Mouse (Mus musculus): ENCODE data around the gene Polm.

The Polm gene

DNA sequence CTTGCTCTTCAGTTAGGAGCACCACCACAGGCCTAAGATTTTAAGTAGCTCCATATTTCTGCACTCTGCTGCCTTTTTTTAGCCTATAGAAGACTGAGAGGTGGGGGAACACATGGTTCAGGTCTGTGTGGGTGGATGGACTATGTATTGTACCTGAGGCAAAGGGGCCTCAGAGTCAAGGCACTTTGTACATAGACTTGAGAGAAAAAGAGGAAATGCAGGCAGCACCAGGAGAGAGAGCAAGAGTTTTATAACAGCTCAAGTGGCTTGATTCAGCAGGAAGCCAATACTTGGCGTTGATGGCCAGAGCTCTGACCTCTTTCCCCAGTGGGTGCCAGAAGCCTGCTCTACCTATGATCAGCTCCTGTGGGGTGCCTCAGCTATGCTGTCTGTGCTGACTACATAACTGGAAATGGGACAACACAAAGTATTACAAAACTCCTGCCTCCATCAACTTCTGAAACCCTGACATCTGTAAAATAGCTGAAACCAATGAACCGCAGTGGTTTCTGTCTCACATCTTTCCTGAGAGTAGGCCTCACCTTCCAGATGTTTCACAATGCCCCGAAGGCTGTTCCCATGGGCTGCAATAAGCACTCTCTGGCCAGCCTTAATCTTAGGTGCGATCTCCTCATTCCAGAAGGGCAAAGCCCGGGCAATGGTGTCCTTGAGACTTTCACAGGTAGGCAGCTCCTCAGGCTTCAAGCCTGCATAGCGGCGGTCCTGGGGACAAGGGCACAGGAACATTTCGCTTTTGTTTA, 35.2 kb downstream of the Polm start:
- DNase-seq: no peak

DNA sequence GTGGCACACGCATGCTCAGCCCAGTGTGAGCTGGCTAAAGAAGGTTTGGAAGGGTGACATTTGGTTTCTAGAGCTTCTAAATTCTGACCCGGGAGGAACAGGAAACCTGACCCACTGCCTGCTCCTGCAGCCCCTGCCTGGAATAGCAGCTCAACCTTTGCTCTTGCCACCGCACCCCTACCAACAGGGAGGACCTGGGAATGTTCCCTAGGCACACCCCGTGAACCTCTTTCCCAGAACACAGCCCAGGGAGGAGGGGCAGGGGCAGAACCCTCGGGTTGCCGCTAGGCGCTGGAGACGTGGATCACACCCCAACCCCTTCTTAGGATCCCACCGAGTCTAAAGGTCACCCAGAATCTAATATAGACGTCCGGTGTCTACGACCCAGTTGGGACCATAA, 35.8 kb downstream of the Polm start:
- no peak for DNase-seq

DNA sequence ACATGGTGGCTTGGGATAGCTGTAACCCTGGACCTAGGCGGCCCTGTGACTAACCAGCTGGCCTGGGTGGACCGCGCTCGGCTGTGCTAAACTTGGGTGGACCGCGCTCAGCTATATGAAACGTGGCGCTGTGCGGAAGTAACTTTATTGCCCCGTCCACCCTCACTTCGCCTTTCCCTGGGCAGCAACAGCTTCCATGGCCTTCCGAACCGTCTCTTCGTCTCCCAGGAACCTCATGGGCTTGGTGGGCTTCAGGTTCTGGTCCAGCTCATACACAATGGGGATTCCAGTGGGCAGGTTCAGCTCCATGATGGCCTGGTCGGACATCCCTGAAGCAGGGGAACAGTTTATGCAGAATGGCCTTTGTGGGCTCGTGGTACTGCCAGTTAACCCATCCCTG, 36.3 kb downstream of the Polm start:
- no peak for DNase-seq

DNA sequence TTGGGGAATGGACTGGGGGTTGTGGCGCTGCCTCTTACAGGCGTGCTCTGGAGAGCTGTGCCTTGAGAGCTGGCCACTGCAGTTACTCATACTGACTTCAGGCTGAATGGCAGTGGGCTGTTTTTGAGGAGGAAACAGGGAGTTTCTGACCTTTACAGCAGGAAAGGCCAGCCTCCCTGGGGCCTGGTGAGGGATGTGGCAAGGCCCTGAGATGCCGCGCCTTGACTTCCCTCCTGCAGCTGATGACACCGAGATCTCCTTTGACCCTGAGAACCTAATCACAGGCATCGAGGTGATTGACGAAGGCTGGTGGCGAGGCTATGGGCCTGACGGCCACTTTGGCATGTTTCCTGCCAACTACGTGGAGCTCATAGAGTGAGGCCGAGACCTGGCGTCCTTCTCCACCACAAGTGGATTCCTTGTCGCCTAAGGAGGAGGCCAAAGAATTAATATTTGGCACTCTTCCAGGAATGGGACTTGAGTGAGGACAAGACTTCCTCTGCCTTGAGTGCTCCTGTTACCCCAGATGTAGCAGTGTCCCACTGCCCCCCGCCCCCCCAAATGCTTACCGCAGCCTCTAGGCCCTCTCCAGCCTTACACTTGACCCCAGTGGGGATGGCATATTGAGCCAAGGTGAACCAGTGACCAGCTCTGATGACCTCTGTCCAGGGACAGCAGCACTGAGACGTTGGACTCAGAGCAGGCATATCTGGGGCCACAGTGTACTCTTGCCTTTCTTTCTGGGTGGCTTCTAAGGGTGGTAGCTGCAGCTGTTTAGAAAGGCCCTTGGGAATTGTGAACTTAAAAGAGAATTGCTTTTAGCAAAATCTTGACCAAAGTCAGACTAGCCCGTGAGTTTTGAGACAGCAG, 38.0 kb downstream of the Polm start:
- no peak for DNase-seq

DNA sequence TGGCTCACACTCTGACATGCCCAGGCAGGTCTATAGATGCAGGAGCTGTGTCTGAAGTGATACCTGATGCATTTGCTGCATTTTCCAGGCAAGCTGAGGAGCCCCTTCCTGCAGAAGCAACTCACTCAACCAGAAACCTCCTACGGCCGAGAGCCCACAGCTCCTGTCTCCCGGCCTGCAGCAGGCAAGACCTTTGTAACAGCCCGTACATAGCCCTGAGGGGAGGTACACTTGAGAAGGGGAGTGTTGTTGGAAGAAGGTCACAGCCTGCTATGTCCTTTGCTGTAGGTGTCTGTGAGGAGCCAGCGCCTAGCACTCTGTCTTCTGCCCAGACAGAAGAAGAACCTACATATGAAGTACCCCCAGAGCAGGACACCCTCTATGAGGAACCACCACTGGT, 39.9 kb downstream of the Polm start:
- DNase-seq: no peak

DNA sequence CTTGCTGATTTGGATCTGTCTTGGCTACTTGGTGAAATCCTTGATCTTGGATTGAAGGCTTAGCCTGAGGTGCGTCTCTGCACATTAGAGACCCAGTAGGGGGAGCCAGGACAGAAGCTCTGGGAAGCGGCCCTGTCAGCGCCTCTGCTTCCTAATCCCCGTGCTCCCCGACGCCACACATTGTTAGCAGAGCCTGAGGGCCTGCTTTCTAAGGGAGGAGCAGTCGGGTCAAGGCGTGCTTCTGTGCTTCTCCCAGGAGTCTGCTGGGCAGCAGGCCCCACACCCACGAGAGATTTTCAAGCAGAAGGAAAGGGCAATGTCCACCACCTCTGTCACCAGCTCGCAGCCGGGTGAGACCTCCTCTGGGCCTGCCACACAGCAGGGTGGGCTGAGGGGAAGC, 40.4 kb downstream of the Polm start:
- DNase-seq: no peak

DNA sequence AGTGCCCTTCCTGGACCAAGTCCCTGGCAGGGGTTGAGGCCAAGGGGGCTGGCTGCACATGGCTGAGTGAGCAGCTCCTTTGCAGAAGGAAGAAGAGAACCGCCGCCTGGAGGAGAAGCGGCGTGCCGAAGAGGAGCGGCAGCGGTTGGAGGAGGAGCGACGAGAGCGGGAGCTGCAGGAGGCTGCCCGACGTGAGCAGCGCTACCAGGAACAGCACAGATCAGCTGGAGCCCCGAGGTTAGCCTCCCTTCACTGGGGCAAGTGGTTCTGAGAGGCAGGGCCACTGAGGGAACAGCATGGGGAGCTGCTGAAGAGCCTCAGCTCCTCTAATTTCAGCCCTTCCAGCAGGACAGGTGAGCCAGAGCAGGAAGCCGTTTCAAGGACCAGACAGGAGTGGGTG, 40.9 kb downstream of the Polm start:
- no peak for DNase-seq

DNA sequence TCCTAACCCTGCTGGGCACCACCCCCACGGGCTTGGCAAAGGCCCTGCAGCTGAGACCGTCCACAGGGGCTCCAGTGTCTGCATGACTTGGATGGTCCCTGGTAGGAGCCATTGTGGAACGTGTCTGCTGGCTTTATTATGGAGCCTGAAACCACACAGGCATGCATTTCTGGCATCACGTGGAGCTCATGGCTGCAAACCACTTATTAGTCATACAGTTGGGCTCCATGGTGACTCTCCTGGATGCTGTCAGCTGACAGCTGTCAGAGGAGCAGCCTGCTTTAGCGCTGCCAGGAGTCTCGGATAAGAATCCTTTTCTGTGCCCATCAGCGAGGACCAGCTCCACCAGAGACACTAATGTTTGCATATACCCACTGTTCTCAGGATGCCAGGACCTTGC, 42.1 kb downstream of the Polm start:
- DNase-seq: no peak

DNA sequence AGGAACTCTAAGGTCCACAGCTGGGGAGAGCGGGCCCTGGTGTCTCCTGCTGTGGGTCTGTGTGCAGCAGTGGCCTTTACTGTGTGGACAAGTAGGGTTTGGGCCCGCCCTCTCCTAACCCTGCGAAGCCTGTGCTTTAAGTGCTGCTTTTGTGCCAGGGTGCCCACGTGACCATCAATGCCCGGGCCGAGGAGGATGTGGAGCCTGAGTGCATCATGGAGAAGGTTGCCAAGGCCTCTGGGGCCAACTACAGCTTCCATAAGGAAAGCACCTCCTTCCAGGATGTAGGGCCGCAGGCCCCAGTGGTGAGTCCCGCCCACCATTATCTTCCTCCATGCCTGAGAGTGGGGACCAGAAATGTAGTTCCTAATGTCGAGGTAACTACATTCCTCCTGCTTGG, 42.5 kb downstream of the Polm start:
- DNase-seq: no peak

DNA sequence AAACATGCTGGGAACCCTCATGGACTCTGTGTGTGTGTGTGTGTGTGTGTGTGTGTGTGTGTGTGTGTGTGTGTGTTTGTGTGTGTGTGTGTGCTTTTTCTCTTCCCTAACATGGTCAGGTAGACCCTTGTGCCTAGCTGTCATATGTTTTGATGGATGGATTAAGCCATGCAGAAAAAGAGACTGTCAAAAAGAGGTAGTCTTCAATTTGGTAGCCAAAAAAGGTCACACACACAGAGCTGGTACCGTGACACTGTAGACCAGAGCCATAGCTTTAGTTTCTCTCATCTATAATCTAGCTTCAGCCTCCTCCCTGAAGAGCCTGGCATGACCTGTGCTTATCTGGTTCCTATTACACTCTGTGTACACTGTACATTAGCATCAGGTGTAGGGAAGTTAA, 47.4 kb downstream of the Polm start:
- no peak for DNase-seq

DNA sequence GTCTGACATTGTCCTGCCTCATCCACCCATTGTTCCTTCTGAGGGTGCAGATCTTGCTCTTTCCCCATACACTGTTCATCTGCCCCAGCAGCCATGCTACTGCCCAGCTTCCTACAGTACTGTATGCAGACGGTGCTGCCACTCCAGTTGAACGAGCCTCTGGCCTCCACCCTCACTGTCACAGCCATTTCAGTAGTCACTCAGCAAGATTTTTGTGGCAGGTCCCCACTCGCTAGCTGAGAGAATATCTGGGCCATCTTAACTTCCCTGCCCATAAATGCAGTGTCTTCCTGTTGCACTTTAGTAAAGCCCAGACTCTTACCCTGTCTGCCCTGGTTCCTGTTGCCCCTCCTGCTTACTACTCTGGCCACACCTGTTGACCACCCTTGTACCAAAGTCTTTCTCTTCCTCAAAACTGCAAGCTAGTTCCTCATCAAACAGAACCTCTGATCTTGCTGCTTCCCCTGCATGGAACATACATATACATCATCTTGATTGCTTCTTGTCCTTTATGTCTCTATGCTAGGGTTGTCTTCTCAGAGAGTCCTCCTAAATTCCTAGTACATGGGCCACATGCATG, 48.0 kb downstream of the Polm start:
- no peak for DNase-seq

DNA sequence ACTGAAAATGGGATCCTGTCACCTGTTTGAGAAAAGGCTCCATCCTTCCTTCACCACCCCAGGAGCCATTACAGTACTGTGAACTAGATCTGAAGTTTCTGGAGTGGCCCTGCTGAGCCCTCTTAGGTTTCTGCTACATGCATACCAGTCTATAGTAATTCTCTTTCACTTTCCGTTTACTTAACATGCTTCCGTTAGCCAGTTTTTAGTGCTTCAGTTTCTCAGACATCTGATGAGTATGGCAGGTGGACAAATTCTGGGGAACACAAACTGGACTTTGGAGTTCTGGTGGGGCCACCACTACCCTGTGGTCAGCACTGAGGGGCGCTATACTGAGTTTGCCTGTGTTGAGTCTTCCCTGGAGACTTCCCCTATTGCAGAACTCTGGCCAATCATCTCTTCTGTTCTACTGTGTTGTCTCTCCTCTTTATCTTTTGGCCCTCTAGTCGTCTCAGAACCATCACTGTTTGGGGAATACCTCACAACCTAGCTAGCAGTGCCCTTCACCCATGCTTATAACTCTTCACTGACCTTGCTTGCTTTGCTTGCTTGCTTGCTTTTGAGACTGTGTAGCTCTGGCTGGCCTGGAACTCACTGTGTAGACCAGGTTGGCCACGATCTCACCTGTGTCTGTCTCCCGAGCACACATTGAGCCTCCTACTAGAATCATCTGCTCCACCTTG, 48.6 kb downstream of the Polm start:
- DNase-seq: no peak

DNA sequence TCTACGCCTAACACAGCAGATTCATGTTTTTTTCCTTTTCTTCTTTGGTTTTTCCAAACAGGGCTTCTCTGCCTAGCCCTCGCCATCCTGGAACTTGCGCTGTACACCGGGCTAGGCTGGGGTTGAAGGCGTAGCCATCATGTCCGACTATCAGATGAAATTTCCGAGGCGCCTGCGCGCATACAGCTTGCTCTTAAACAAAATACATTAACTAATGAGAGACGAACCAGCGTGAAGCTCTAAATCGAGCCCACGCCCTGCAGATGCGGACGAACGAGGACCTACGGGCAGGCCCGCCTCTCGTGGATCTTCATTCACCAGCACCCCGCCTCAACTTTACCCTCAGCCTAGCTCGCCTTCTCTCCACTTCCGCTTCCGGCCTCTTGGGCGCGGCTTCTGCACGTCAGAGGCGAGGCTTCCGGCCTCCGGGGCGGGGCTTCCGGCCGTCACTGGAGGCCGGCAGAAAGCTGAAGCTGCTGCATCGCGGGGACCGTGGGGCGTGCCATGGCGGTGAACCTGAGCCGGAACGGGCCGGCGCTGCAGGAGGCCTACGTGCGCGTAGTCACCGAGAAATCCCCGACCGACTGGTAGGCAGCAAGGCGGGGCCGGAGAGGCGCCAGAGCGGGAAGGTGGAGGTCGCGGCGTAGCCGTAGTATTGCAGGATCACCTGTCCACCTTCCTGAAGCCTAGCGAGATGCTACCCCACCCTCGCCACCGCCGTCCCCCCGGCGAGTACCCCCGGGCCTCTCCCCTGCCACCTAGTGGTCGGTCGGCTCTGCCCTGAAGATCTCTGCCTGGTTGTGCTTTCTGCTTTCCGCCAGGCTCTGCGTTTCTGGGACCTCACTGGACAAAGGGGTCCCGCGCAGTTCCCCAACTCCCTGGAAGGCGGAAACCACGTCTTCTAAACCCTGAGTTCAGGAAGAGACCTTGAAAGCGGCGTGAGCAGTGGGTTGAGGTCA, 49.5 kb downstream of the Polm start, which contains the start of gene Dbnl:
Gene Dbnl, plus strand, starts transcription at position 433 of the 959 bp plus-strand sequence.
- peak; percentile 93 for DNase-seq

DNA sequence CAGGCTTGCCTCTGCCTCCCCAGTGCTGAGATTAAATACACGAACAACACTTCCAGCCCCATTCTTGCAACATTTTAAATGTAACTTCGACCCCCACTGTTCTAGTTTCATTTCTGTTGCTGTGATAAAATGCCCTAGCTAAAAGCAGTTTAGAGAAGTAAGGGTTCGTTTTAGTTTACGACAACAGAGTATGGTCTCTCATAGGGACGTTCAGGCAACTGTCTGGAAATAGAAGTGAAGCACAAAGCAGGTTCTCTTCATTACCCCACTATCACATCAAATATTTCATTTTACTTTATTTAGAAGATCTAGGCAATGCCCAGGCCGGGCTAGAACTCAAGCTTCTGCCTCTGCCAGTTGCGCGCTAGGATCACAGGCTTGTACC, 50.2 kb downstream of the Polm start:
- DNase-seq: no peak

DNA sequence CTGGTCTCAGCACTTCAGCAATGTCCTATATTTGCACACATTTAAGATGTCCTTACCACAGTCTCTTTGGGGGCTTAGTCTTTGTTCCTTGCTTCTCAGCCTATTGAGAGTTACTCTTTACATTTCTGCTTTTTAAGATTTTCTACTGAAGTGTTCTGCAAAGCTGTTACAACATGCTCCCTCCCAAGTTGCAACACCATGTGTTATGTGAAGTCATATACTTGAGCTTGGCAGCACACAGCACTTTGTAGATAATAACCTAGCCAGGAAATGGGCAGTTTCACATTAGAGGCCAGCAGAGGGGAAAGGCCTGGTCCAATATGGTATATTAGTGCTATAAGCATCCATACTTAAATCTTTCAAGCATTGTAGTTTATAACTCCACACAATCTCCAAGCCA, 52.1 kb downstream of the Polm start:
- no peak for DNase-seq

DNA sequence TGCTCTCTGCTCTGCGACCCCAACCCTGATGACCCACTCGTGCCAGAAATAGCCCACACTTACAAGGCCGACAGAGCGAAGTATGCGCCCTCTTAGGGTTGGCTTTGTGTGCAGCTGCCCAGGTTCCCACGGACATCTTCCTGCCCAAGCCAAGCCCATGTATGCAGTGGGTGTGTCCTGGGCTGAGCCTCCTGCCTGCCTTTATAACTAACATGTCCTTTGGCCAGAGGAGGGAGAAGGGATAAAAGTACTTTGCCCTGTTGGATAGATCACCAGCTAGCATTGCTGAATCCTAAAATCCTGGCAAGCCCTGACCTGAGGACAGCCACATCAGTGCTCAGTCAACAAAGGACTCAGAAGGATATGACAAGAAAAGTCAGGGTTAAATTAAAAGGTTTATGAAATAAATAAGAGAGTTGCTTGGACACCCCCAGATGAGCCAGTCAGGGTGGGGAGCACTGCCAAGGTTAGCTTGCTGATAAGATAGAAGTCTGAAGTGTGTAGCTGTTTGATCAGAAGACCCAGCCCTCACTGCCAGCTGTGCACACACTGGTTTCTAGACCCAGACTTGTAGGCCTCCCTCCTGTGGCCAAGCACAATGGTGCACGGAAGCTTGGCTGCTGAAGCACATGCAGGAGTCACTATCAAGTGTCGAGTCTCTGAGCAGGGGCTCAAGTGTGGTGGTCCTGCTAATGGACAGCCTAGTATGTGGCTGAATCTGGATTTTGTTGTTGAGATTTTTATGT, 55.4 kb downstream of the Polm start:
- DNase-seq: no peak

DNA sequence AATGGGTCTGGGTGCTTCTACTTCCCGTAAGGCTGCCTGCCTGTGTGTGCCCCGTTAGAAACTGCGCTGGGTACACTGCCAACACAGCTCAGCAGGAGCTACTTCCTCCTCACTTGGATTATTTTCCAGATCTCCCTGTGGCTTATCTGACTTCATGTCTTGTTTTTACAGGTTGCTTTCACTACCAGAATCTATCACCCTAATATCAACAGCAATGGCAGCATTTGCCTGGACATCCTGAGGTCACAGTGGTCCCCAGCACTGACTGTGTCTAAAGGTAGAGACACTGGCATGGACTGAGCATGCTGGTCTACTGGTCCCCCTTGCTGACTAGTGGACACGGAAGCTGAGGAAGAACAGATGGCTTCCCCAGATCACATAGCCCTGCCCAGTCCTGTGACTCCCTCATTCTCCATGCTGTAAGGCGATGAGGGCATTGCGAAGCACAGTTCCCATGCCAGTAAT, 57.7 kb downstream of the Polm start:
- DNase-seq: peak; percentile 81

DNA sequence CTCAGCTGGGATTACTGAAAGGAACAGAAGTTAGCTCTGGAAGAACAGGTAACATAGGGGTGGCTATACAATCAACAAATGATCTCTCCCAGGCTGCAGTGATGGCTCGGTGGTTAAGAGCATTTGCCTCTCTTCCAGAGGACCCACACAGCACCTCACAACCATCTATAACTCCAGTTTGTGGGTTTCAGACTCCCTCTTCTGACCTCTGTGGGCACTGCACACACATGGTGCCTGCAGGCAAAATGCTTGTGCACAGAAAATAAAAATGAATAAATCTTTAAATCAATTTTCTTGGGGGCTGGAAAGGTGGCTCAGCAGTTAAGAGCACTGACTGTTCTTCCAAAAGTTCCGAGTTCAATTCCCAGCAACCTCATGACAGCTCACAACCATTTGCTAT, 59.3 kb downstream of the Polm start:
- no peak for DNase-seq
